Mouse (Mus musculus): ENCODE data around the gene Gm20388. TPM values are rescaled to one million over a fixed set of nuclear protein-coding genes. Genes with fewer than 3 reads are reported as not detected.

Gm20388 gene
- polyA plus RNA-seq, 1 experiment from 2014 or later: 4.4 TPM

GRCm38 (mm10) chr8:122926782-122927181 lies 3016.1 kb downstream of the Gm20388 start:
- WGBS: 90% methylated on average over 7 of the region's 7 CpGs
- Histone ChIP-seq H3K4me3 (replicated peaks) (no peak overlapping the region), H3K9me3 (no peaks in the 10 kb centered on the region), H3K27me3 (no peaks in the 10 kb centered on the region), H3K36me3 (no peaks in the 10 kb centered on the region), H3K9ac (replicated peaks) (no peak overlapping the region), H3K4me2 (replicated peaks) (no peak overlapping the region), H3K27ac (no peak overlapping the region), H3K4me1 (replicated peaks) (peaks cover 21% of the 10 kb centered on the region)
- no peak for ATAC-seq

GRCm38 (mm10) chr8:122927841-122928240 lies 3017.2 kb downstream of the Gm20388 start:
- ATAC-seq: no peak
- H3K4me3 ChIP-seq (replicated peaks): no peak overlapping the region
- H3K36me3 ChIP-seq: no peaks in the 10 kb centered on the region
- H3K4me1 ChIP-seq (replicated peaks): peaks cover 24% of the 10 kb centered on the region
- no peak overlapping the region for H3K9ac ChIP-seq (replicated peaks)
- H3K9me3 ChIP-seq: no peaks in the 10 kb centered on the region
- no peak overlapping the region for H3K4me2 ChIP-seq (replicated peaks)
- no peak overlapping the region for H3K27ac ChIP-seq
- 97% methylated on average over 3 of the region's 3 CpGs for WGBS
- no peaks in the 10 kb centered on the region for H3K27me3 ChIP-seq

GRCm38 (mm10) chr8:122928631-122929224 lies 3018.1 kb downstream of the Gm20388 start:
- Histone ChIP-seq H3K4me1 (replicated peaks) (peaks cover 20% of the 10 kb centered on the region), H3K9ac (replicated peaks) (no peak overlapping the region), H3K9me3 (no peaks in the 10 kb centered on the region), H3K4me3 (replicated peaks) (no peak overlapping the region), H3K4me2 (replicated peaks) (no peak overlapping the region), H3K36me3 (no peaks in the 10 kb centered on the region), H3K27ac (no peak overlapping the region), H3K27me3 (no peaks in the 10 kb centered on the region)
- ATAC-seq: no peak
- WGBS: 93% methylated on average over 7 of the region's 7 CpGs

GRCm38 (mm10) chr8:122931834-122932560 lies 3021.4 kb downstream of the Gm20388 start:
- H3K27me3 ChIP-seq: no peaks in the 10 kb centered on the region
- no peak overlapping the region for H3K9ac ChIP-seq (replicated peaks)
- peaks cover 24% of the 10 kb centered on the region for H3K4me1 ChIP-seq (replicated peaks)
- H3K36me3 ChIP-seq: no peaks in the 10 kb centered on the region
- H3K27ac ChIP-seq: 0 out of 2 replicates have a peak overlapping the region, but pooled peaks have one; percentile 25
- H3K9me3 ChIP-seq: no peaks in the 10 kb centered on the region
- 70% methylated on average over 3 of the region's 3 CpGs for WGBS
- no peak overlapping the region for H3K4me3 ChIP-seq (replicated peaks)
- no peak for ATAC-seq
- H3K4me2 ChIP-seq (replicated peaks): no peak overlapping the region

GRCm38 (mm10) chr8:122932561-122932959 lies 3021.9 kb downstream of the Gm20388 start:
- Histone ChIP-seq H3K9me3 (no peaks in the 10 kb centered on the region), H3K27ac (no peak overlapping the region), H3K27me3 (no peaks in the 10 kb centered on the region), H3K4me1 (replicated peaks) (peaks cover 29% of the 10 kb centered on the region), H3K36me3 (no peaks in the 10 kb centered on the region), H3K9ac (replicated peaks) (no peak overlapping the region), H3K4me2 (replicated peaks) (no peak overlapping the region), H3K4me3 (replicated peaks) (no peak overlapping the region)
- ATAC-seq: no peak
- WGBS: 88% methylated on average over 2 of the region's 2 CpGs

GRCm38 (mm10) chr8:122933973-122934372 lies 3023.3 kb downstream of the Gm20388 start:
- H3K4me1 ChIP-seq (replicated peaks): peaks cover 43% of the 10 kb centered on the region
- no peak overlapping the region for H3K4me2 ChIP-seq (replicated peaks)
- H3K27ac ChIP-seq: no peak overlapping the region
- no peaks in the 10 kb centered on the region for H3K36me3 ChIP-seq
- ATAC-seq: no peak
- no peaks in the 10 kb centered on the region for H3K27me3 ChIP-seq
- no peak overlapping the region for H3K9ac ChIP-seq (replicated peaks)
- H3K4me3 ChIP-seq (replicated peaks): no peak overlapping the region
- H3K9me3 ChIP-seq: no peaks in the 10 kb centered on the region

GRCm38 (mm10) chr8:122935118-122935517 lies 3024.5 kb downstream of the Gm20388 start:
- Histone ChIP-seq H3K4me3 (replicated peaks) (no peak overlapping the region), H3K4me2 (replicated peaks) (no peak overlapping the region), H3K27me3 (no peaks in the 10 kb centered on the region), H3K9me3 (no peaks in the 10 kb centered on the region), H3K36me3 (no peaks in the 10 kb centered on the region), H3K27ac (no peak overlapping the region), H3K9ac (replicated peaks) (no peak overlapping the region), H3K4me1 (replicated peaks) (peaks cover 52% of the 10 kb centered on the region)
- ATAC-seq: no peak
- WGBS: 79% methylated on average over 1 of the region's 1 CpGs

- WGBS: 90% methylated on average over 3 of the region's 3 CpGs
- H3K27ac ChIP-seq: no peak overlapping the region
These were observed 3025.3 kb downstream of the Gm20388 start for GRCm38 (mm10) chr8:122935912-122936311.

GRCm38 (mm10) chr8:122937545-122938053 lies 3027.0 kb downstream of the Gm20388 start:
- Histone ChIP-seq H3K9ac (replicated peaks) (no peak overlapping the region), H3K4me3 (replicated peaks) (no peak overlapping the region), H3K4me1 (replicated peaks) (peaks cover 44% of the 10 kb centered on the region), H3K36me3 (no peaks in the 10 kb centered on the region), H3K27ac (0 out of 2 replicates have a peak overlapping the region, but pooled peaks have one; percentile 26), H3K27me3 (no peaks in the 10 kb centered on the region), H3K4me2 (replicated peaks) (no peak overlapping the region), H3K9me3 (no peaks in the 10 kb centered on the region)
- 91% methylated on average over 2 of the region's 2 CpGs for WGBS
- ATAC-seq: no peak

More at GRCm38 (mm10) chr8:122935912-122936311, 3025.3 kb downstream of the Gm20388 start:
- Histone ChIP-seq H3K9ac (replicated peaks) (no peak overlapping the region), H3K36me3 (no peaks in the 10 kb centered on the region), H3K9me3 (no peaks in the 10 kb centered on the region), H3K4me3 (replicated peaks) (no peak overlapping the region), H3K4me1 (replicated peaks) (peaks cover 53% of the 10 kb centered on the region), H3K27me3 (no peaks in the 10 kb centered on the region), H3K4me2 (replicated peaks) (no peak overlapping the region)
- ATAC-seq: no peak

GRCm38 (mm10) chr8:122938170-122938569 lies 3027.5 kb downstream of the Gm20388 start:
- H3K4me1 ChIP-seq (replicated peaks): peaks cover 47% of the 10 kb centered on the region
- 75% methylated on average over 3 of the region's 3 CpGs for WGBS
- H3K36me3 ChIP-seq: no peaks in the 10 kb centered on the region
- H3K9ac ChIP-seq (replicated peaks): no peak overlapping the region
- H3K4me3 ChIP-seq (replicated peaks): no peak overlapping the region
- no peak for ATAC-seq
- no peaks in the 10 kb centered on the region for H3K27me3 ChIP-seq
- no peaks in the 10 kb centered on the region for H3K9me3 ChIP-seq
- H3K4me2 ChIP-seq (replicated peaks): no peak overlapping the region
- peak overlapping the region; percentile 26; the same call in 1 of the 2 replicates for H3K27ac ChIP-seq

GRCm38 (mm10) chr8:122938591-122938990 lies 3027.9 kb downstream of the Gm20388 start:
- Histone ChIP-seq H3K27me3 (no peaks in the 10 kb centered on the region), H3K9me3 (no peaks in the 10 kb centered on the region), H3K4me1 (replicated peaks) (peaks cover 50% of the 10 kb centered on the region), H3K27ac (0 out of 2 replicates have a peak overlapping the region, but pooled peaks have one; percentile 26), H3K36me3 (no peaks in the 10 kb centered on the region), H3K4me3 (replicated peaks) (no peak overlapping the region), H3K4me2 (replicated peaks) (no peak overlapping the region), H3K9ac (replicated peaks) (no peak overlapping the region)
- ATAC-seq: no peak
- WGBS: 44% methylated on average over 4 of the region's 4 CpGs

All from midbrain, embryonic 13.5 days (tissue).